Mouse (Mus musculus) liver, embryonic 14.5 days (tissue): ENCODE results near the gene Ier5.

Experiments used
- CTCF ChIP-seq: IDR thresholded peaks from 2 replicates; pipeline ENCODE4 v1.5.1; 2016; ENCODE audit warnings: antibody characterized with exemption, low read depth, control low read depth
- EP300 ChIP-seq: IDR thresholded peaks from 2 replicates; pipeline ENCODE4 v1.6.1; 2016; ENCODE audit warnings: antibody characterized with exemption, low read depth

DNA sequence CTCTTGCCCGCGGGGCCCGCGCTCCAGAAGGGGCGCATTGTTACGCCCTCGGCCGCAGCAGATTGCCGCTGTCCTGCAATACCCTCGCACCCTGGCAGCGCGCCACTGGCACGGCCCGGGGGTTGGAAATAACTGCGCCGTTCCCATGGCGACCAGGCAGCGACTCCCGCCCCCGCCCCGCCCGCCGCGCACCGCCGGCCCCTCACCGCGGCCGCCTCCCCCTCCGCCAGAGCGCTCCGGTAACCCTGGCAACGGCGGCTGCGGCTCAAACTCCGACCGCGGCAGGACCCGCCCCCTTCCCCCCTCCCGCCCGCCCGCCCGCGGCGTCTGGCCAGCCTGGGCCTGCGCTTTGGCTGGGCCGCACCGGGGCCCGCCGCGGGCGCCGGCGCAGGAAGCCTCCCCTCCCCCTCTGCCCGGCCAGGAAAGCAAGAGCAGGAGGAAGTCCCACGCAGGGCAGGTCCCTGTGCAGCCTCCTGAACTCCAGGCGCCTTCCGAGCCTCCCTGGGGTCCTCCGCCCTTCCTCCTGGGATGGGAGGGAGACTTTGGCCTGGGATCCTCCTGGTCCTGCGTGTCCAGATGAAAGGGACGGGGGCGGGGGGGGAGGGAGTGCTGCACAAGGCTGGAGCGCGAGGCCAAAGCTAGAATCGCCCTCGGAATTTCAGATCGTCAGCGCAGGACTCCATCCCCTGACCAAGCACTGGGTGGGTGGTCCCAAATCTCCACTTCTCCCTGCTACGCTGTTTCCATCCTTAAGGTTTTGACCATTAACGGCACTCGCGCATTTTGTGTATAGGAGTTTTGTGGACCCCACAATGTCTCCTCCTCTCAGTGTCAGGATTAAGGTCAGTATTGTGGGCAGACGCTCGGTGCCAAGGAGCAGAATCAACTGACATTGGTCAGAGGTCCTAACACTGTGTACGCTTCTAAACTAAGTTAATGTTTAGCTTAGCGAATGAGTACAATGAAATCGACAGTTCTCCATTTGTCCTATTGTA is 15.9 kb downstream of the Ier5 start:
- TF ChIP-seq CTCF (no peak), EP300 (no peak)
